Mouse (Mus musculus): Measurements from ENCODE around the gene Ywhag.

- TF ChIP-seq CTCF (IDR thresholded peaks at IDR 0.05; ENCODE audit: control insufficient read depth, insufficient read depth, insufficient read length) = no peak
- no peak for TF ChIP-seq USF1 (IDR thresholded peaks at IDR 0.05; ENCODE audit: low read depth)
These were observed 30.2 kb downstream of the Ywhag start for GRCm38 (mm10) chr5:135904259-135904658.

All from C2C12 (cell line).